Mouse (Mus musculus) lung, postnatal 4 days (tissue): ENCODE data around the gene Kcnh2.

ENCODE experiments used
- DNase-seq, 2 experiments: peaks; one replicate each; pipeline ENCODE4 v3.0.0; 2021

Kcnh2 gene

DNA sequence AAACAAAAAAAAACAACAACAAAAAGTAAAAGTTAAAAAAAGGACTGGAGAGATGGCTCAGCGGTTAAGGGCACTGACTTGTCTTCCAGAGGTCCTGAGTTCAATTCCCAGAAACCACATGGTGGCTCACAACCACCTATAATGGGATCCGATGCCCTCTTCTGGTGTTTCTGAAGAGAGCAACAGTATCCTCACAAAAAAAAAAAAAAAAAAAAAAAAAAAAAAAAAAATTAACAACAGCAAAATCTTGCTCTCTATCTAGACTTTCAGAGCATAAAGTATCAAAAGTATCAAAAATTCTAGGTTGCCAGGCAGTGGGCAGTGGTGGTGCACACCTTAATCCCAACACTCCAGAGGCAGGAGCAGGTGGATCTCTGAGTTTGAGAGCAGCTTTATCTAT is 42.2 kb downstream of the Kcnh2 start:
- no peak for DNase-seq

DNA sequence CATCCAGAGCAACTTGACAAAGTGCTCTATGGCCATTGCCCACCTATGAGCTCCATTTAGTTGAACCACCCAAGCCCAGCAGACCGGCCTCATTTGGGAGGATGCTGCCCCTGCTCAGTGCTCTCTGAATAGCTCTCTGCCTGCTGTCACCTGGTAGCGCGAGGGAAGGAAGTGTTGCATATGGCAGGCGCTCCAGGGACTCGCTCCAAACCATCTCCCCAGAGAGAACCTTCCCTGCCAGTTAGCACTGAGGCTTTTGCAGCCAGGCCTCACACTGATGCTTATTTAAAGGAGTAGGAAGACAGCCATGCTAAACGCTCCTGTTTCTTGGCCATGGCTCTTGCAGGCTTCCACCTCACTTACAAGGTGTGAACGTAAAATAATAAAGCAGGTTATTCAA is 42.8 kb downstream of the Kcnh2 start:
- no peak for DNase-seq

DNA sequence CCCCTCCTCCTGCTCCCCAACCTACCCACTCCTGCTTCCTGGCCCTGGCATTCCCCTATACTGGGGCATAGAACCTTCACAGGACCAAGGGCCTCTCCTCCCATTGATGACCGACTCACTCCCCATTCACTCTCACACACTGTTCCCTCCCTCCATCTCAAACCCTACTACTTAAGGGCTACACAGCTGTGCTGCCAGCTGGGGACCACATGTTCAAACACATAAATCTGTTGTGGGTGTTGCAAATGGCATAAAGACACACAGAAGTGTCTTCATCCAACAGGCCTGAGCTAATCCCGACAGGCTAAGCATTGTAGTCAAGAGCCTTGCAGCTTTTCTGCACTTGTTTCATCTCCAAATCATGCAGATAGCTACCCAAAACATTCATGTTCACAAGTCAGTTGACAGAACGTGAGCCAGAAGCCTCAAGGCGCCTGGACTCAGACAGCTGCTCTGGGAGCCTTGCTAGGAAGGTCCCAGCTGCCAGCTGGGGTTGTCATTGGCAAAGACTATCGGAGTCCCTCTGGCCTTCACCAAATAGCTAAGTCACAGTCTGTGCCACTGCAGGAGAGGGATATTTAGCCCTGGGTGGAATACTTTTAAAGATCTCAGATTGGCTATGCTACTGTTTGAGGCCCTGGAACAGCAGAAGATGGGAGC is 44.2 kb downstream of the Kcnh2 start:
- DNase-seq: no peak

DNA sequence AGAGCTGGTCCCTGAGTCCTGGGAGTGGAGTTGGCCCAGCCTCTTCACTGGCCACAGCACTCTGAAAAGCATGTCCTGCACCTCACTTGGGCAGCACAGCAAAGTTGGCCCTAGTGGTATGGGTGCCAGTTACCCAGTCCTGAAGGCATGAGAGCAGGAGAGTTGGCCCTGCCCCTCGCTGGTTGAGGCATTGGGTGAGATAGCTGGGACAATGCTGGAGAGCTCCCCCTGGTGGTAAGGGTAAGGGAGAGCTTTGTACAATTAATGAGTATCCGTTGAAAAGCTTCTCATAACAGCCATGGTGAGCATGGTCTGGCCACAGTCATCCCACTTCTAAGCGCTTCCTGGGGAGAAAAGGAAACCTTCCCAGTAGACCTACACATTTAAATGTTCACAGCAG is 48.2 kb downstream of the Kcnh2 start:
- DNase-seq: peak in 1 of 2 experiments; percentile 30

DNA sequence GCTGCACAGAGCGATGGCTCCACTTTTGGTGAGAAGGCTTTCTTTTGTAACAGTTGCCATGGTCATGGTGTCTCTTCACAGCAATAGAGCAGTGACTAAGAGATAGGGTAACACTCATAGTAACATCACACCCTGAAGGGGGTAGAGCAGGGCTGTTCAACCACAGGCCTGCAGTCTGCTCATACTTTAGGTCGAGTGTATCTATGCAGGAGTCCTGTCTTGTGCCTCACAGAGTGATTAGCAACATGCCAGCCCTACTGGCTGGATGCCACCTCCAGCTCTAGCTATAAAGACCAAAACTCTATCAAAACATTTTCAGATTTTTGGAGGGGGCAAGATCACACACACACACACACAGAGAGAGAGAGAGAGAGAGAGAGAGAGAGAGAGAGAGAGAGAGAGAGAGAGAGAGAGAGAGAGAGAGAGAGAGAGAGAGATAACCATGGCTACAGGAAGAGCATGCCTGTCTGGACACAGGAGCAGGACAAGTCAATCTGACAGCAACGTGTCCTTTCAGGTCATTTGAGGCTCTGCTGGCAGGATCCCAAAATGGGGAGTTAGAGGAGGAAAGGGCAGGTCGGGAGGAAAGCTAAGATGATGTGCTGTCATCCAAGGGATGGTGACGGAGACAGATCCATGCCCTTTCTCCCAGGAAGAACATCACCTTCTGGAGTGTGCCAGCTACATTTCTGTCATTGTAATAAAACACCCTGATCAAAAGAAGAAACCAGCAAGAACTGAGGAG is 51.4 kb downstream of the Kcnh2 start:
- DNase-seq: no peak

DNA sequence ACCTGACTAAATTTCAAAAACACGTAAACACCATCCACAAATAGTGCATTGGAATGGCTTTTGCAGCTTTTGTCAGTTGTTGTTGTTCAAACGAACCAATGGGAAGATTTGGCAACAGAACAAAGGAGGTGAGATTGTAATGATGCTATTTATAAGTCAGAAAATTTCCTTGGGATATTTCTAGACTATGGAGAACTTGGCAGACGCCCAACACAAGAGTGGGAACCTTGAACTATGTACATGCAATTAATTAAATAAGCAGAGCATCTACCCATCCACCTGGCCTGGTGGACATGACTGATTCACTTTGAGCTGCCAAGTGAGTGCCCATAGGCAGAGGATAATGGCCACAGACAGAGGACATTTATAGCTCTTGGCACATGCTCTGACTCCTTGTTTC is 59.5 kb downstream of the Kcnh2 start:
- DNase-seq: no peak

DNA sequence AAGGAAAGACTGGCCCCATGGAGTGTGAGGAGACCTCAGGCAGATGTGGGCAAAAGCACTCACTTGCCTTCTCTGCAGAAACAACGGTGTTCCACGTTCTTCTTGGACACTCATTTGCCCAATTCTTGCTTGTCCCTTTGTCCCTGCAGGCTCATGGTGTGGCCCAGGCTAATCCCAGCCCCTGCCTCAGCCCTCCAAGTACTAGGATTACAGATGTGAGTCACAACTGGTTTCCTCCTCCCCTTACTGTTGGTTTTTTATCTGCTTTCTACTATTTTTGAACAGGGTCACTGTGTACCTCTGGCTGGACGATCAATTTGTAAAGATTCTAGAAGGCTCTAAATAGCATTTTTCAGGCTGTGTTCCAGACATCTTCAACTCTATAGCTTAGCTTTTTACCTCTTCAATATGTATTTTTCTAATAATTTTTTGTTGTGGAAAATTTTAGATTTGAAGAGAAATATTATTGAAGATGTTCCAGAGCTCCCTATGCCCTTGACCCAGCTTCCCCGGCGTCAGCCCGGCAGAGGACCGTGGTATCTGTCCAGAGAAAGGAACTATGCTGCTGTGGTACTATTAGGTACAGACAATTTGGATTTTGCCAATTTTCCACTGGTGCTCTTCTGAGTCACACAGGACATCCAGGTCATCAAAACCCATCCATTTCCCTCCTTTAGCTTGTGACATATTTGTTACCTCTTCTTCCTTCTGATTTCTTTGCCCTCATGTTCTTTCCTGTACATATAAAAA is 65.0 kb downstream of the Kcnh2 start:
- DNase-seq: no peak

DNA sequence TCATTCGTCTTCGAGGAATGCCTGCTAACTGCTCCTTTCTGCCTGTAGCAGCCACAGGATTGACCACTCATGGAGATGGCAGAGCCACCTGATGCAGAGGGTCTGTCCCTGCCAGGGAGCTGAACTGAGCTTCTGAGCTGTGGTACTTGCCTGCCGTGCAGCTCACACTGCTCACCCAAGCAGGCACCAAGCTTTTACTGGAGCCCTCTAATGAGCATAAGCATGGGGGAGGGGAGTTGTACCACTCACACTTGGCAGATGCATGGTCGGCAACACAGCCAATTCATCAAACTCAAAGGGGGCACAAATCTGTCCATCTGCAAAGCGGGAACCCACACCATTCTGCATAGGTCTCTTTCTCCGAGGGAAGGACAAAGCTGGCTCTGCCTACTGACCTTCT is 67.3 kb downstream of the Kcnh2 start:
- DNase-seq: no peak

DNA sequence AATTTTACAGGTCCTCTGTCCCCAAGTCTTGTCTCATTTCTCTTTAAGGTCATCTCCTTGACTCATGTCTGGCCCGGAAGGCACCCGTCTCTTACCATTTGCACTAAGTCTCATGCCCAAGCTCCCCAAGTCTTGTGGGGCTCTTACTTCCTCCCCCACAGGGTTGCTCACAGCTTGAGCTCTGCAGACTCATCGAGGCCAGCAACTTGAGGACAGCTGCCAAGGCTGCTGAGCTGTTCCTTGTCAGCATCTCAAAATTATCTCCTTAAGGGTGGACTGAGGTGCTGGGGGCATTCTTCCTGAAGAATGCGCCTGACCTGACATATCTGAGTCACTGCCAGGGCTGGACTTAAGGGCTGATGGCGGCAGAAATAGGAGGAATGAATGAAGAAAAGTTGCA is 68.2 kb downstream of the Kcnh2 start:
- DNase-seq: no peak

DNA sequence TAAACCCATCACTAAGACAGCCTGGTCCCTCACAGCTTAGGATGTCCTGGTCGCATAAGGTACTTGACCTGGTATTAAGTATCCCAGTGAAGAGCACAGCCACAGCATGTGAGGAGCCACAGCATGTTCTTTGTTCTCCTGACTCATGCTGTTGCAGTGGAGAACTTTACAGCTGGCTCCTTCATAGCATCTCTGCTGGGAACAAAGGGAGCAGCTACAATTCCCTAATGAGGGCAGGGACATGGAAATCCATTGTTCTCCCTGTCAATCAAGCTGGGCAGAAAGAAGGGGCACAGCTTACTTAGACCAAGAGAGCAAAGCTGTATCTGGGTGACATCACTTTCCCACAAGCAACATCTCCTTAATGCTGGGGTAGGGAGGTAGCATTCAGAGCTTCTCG is 70.9 kb downstream of the Kcnh2 start:
- no peak for DNase-seq

DNA sequence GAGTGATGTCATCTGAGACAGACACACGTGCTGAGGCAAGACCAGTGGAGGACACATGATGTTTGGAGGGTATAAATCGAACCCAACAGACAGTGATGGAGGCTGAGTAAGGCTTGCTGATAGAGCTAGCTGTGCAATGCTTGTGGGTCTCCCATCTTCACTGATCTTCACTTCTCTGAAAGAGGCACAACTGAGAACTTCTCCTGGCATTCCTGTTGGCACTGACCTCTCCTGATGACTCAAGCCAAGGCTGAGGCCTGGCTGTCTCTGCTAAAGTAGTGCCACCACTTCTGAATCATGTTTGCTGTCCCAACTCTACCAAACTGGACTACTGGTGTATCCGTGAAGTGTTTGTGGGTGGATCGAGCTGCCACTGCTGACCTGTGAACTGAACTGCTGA is 71.9 kb downstream of the Kcnh2 start:
- DNase-seq: no peak

DNA sequence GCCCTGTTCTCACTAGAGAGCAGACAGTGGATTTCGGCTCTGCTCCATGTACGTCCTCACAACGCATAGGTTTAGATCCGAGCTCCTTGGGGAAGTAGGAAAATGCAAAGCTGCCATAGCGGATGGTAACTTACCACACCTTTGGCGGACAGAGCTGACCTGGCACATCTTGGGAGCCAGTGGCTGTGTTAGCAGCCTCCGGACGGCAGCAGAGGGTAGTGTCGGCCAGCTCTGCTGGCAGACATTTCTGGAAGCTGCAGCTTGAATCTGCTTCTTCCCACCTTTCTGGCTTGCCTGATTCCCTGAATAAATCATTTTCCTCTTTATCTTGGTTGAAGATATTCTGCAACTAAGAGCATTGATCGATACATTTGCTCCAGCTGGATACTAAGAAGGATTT is 73.2 kb downstream of the Kcnh2 start:
- no peak for DNase-seq

DNA sequence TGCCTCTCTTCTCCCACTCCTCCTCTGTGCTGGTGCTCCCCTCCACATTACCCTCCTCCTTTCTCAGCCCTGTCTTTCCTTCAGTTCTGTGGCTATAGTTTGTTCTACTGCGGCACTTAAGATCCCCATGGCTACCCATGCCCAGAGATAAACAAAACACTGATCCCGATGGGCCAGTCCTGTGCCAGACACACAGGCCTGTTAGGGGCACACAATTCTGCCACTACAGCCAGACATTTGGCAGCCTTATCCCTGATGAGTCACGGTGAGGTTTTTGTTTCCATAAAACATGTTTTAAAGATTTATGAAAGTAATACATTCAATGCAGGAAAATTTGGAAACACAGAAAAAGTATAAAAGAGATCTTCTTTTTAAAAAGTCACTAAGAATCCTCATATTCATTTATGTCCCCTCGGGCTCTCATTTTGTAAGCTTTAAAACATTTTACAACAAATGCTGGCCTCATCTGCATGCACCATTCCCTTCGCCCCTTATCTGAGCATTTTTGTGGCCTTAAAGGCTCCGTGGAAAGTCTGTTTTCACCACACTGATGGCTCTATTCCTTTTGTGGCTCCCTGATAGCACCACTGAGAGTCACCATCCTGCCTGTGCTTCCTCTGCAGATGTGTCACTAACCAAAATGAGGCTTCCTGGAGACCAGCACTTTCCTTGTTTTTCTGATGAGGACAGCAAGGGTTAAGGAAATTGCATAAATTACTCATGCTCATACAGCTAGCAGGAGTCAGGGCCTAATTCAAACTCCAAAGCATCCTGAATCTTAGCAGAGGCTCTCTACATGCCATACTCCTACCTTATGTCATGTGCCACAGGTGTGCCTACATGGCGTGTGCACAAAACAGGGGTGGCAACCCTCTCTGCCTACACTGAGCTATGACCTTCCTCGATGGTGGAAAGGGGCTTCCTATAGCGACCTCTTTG is 77.5 kb downstream of the Kcnh2 start:
- DNase-seq: no peak

DNA sequence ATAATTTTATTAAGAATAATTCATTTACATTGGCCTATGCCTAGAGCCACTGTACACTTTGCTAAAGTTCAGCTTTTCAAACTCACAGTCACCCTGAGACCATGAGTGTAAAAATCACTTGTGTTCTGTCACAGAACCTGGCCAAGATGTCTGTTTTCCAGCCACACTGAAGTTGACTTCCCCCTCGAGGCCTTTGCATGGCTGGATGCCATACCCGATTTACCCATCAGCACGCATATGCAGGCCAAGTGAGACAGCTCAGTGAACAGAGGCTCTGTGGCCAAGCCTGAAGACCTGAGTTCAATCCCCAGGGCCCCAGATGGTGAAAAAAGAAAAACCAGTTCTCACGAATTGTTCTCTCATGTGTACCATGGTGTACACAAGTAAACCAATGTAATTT is 80.5 kb downstream of the Kcnh2 start:
- DNase-seq: no peak
